Mouse (Mus musculus): ENCODE data around the gene Eln.

GRCm38 (mm10) chr5:134727001-134727639 is 20.0 kb downstream of the Eln start:
- TF ChIP-seq EP300 (IDR thresholded peaks at IDR 0.05; ENCODE audit: insufficient read depth, low read depth, low read length) (no peak), POLR2A (IDR thresholded peaks at IDR 0.05; ENCODE audit: insufficient read depth, low read length) (no peak)

Data from ES-Bruce4 (cell line).